Mouse (Mus musculus) cerebellum, postnatal 25 days (tissue): ENCODE measurements around the gene Hcrtr2.
A peak's percentile ranks its signal among the peaks of the same experiment; 100 is the strongest.

Experiments
- DNase-seq, 2 experiments: peaks; one replicate each; pipeline ENCODE4 v3.0.0; 2021; ENCODE audit warnings: mixed read lengths in 2 of 2

The Hcrtr2 gene

GRCm38 (mm10) chr9:76323756-76324155 is at the start of gene Hcrtr2:
TSS of gene Hcrtr2 (minus strand) at chr9:76323856.
- DNase-seq, result no peak

GRCm38 (mm10) chr9:76364874-76365273 is 41.2 kb upstream of the Hcrtr2 start:
- no peak for DNase-seq

- DNase-seq, result no peak
Observed at GRCm38 (mm10) chr9:76360374-76360773, 36.7 kb upstream of the Hcrtr2 start.

DNA sequence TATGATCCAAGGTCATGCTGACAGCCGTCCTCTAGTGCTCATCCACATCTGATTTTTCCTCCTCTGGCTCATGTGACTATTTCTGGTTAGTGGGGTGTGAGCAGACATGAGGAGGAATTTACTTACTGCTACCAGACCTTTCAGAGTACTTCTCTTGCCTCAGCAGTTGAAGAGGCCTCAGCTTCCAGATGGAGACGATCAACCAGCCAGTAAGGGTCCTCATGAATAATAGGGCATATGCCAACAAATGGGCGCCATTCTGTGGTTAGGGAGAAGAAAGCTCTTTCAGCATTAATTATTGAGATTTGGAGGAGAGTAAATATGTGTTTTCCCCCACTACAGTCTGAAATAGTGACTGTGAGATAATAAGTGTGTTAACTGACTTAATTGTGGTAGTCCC is 28.7 kb upstream of the Hcrtr2 start:
- DNase-seq, result no peak

DNA sequence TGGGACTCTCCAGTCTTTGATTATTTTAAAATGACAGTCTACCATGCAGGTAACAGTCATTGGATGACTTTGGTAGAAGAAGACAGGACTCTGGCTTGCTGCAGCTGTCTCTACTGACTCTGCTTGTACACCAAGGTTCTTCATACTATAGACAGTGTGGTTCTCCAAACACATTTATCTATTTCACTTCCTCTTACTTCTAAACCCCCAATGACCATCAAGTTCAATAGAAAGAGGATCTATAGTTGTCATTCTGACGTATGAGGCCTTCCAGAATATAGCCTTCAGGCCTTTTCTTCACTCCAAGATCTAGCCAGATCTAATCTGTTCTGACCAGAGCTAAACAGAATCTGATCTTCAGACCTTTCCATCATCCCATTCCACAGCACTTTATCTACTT is 23.6 kb upstream of the Hcrtr2 start:
- no peak for DNase-seq

DNA sequence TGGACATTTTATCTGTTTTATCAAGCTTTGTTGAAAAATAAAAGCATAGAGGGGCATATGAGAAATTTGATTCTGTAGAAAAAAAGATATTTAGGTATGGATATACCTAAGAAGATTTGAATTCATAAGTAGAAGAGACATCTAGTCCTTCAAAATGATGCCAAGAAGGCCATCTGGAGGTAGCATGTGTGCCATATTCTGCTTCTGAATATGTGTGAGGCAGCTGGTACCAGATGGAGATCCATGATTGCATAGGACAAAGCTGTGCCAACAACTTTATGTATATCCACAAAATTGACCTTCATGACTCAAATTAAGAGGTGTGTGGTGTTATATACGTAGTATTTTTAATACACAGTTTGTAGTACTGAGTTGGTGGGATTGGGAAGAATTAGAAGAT is 7.4 kb upstream of the Hcrtr2 start:
- peak; percentile 30 to 51 for DNase-seq

DNA sequence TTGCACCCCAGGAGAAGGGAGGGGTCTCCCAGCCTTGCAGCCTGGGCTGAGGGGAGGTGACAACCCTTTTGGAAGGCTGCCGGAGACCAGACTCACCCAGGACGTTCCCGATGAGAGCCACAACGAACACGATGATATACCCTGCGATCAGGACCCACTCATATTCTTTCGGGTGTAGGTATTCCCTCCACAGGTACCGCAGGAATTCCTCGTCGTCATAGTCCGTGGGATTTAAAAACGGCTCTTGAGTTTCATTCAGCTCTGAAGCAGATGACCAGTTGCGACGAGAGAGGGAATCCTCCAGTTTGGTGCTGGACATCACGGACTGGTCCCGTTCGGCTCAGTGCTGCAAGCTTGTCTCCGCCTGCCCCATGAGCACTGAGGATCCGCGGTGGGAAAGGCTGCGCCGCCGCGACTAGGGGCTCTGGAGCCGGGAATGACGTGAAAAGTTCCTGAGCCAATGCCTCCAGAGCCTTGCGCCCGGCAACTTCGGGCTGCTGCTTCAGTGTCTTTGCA is 412 bp downstream of the Hcrtr2 start:
- DNase-seq, result peak; percentile 36 to 51

DNA sequence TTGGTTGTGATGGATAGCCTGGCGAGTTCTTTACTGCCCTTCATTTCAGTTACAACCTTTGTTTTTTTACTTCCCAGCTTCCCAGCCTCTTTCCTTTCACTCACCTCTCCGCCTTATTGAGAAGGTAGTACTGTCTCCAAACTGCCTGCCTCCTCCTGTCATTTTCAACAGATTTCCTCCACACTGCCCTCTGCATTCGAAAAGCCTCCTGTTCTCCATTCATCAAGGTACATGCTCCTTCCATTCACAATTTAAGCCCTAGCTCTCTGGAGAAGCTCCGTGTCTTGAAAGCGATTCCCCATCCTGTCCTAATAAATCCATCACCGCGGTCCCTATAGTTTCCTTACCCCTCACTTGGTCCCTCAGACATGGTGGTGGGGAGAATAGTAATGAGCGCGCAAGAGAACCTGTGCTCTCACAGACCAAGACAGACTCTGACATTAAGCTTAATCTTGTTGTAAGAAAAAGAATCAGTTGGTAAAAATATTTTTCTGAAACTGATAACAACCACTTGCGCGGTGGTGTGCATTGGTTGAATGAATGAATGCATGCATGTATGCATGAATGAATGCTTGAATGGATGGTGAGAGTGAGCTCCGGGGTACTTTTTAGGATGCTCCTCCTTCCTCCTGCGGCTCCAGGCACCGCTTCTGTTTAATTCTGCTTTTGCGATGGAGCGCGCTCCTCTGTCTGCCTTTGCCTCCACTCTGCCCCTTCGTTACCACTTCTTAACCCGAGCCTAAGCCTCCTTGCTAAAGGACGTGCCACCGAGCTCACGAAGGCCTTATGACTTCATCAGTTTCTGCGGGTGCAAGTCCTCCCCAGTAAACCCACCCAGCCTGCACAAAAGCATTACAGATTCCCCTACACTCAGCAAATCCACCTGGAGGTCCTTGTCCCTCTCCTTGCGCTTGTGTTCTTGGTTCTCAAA is 1.3 kb downstream of the Hcrtr2 start:
- DNase-seq, result peak; percentile 12 to 22

DNA sequence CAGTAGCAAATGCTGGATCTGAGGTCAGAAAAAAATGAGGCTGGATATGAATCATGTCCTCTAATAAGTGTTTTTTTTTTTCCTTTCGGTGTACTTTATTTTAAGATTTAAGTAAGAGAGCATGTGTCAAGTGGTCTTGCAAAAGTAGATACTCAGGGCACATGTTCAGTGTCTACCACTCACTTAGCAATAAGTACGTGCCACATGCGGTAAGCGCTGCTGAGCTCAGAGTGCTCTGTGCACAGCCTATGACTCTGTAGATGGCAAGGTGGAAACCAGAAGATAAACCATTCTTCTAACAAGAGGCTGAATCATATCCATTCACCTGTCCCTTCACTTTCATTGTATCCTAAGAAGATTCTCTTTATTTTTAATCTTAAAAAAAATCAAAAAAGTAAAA is 2.1 kb downstream of the Hcrtr2 start:
- DNase-seq, result no peak

DNA sequence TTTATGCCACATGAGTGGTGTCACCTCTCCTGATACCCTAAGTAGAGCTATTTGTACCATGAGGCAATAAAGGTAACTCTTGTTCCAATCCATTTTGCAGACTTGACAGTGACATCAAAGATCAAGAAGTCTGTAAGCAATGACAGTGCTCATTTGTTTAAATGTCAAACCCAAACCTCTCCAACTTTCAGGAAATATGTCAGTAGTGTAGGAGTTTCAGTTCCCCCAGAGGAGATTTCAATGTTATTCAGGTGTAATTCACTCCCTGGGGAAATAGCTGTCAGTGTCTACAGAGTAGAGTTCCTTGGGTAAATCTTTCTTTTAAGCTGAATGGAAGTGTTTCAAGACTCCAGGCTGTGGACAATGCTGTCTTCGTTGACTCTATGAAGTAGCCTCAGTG is 2.9 kb downstream of the Hcrtr2 start:
- DNase-seq, result no peak

DNA sequence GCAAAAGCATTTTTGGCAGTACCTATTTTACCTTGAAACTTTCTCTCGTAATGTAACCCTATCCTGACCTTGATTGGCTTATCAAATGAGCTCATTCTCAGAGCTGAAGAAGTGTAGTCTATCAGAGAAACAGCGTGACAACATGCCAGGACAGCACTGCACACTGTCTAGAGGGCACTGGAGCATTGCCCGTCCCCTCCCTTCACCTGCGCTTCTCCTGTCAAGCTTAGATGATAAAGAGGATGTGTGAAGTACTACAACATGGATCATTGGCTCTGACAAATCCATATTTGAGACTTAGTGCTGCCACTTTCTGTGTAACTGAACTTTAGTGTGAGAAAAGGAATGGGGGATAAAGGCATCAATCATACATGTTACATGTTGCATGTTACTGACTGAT is 5.4 kb downstream of the Hcrtr2 start:
- DNase-seq, result no peak

GRCm38 (mm10) chr9:76315096-76315495 is 8.6 kb downstream of the Hcrtr2 start:
- no peak for DNase-seq

GRCm38 (mm10) chr9:76313921-76314320 is 9.7 kb downstream of the Hcrtr2 start:
- DNase-seq, result no peak

- no peak for DNase-seq
Observed at GRCm38 (mm10) chr9:76312221-76312620, 11.4 kb downstream of the Hcrtr2 start.

DNA sequence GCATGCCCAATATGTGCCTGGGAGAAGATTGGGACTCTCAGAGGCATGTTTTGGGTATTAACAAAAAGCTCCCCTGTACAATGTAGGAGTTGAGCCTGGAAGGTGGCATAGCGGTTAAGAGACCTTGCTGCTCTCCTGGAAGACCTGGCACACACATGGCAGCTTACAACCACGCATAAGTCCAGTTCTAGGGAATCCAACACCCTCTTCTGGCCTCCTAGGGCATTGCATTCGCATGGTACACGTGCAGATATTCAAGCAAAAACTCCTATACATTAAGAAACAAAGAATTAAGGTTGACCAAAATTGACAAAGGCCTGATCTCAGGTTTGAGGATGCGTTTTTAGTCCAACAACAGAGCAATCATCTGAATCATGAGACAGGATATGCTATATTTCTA is 32.3 kb downstream of the Hcrtr2 start:
- no peak for DNase-seq

GRCm38 (mm10) chr9:76270886-76271285 is 52.8 kb downstream of the Hcrtr2 start:
- DNase-seq, result no peak

DNA sequence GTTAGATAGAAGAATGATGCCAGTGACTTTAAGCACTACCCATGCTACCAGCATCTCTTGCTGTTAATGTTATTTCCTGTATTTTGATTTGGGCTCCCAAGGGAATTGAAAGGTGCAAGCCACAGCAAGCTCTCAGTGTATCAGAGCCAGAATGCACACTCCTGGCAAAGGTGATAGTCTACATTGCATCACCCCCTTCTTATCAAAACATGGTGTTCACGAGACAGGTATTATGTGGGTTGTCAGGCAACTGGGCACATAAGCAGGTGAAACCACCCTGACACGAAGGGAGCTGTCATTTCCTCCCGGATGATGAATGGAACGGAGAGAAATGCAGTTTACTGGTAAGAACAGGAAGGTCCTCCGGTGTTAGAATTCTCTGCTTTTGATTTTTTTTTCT is 65.9 kb downstream of the Hcrtr2 start:
- DNase-seq, result no peak

DNA sequence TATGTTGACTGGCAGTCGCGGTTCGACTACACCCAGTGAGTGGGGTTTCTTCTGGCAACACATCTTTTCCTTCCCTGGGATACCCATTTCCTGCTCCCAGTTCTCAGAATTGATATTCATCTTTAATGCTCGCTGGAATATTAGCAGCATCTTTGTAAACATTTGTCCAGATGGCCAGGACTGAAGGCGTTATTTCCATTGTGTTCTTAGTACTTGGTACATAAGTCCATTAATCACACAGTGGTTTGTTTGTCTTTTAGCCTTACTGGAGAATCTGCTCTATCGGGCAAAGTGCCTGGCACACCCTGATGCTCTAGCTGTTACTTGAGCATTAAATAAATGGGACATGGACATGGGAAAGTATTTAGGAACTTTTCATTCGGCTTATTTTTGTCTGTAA is 71.1 kb downstream of the Hcrtr2 start:
- no peak for DNase-seq

DNA sequence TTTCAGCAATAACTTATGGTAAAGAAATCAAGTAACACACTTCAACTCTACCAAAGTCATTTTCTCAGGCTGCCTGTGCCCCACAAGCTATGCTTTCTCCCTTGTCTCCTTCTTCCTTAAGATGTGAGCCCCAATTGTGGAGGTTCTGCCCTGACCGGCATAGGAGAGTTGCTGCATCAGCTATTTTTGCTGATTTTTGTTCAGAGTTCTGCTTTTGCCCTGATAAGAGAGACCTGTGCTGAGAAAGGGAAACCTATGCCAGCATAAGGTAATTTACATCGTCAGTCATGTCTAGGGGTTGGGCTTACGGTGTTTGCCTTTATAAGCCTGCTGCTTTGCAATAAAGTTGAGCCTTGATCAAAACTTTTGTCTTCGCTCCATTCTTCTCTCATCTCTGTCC is 71.5 kb downstream of the Hcrtr2 start:
- DNase-seq, result no peak

DNA sequence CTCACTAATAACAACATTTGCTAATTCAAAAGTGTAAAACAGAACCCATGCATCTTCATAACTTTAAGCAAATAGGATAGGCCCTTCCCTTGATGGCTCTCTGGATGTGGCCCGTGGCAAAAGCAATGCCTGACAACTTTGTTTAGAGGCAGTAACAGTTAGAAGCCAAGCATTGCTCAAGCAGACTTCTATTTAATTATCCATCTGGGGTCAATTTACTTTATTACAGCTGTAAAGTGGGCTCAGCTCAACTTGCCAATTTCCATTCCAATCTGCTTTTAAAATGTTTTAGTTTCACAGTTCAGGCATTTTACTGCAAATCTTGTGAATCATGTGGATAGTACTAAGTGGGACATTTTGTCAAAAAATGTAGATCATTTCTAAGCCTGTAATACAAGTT is 81.3 kb downstream of the Hcrtr2 start:
- DNase-seq, result no peak

DNA sequence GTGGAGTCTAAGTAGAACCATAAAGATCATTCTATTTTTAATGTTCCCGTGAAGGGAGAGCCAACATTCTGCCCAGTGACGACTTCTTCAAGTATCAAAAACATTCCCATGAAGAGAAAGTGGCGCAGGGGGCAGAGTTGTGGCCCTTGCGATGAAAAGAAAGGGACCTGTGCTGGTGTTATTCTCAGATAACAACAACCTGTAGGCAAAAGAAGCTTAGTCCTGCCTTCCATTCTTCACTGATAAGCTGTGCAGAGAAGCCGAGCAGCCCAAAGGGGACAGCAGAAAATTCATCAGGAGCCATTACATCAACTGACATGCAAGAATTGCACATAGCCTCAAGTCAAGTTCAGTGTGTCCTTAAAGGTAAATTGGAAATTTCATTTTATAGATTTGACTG is 85.7 kb downstream of the Hcrtr2 start:
- no peak for DNase-seq

DNA sequence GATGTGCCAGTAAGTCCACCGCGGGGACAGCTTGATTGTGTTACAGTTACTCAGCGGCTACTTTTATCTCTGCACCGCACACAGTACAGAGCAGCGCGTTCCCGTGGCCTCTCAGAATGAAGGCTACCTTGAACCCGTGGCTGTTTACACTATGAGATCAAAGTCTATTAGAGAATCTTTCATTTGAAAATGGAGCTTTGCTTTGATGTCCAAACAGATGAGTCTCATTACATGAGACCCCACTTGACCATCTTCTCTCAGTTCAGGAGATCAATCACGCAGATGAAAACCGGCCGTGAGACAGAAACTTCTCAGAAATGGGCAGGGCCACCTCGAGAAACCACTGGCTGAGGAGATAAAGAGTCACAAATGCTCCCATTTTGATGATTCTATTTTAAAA is 86.4 kb downstream of the Hcrtr2 start:
- DNase-seq, result no peak

DNA sequence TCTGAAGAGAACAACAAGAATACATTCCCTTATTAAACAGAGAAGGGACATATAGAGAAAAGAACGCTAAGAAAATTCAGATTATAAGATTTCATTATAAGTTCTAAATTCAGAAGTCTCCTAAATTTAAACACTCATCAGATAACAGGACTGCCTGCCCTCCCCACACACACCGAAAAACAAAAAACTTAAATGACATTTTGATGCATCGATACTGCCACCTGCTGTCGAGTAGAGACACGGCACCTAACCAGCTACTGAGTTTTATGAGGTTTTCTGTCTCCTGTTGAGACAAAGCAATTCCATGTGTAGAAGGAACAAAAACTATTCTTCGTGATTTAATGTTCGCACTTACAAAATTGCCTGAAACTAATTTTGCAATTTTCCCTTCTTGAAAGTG is 87.0 kb downstream of the Hcrtr2 start:
- peak; percentile 60 to 77 for DNase-seq

- DNase-seq, result peak; percentile 7 to 16
Observed at GRCm38 (mm10) chr9:76235945-76236503, 87.6 kb downstream of the Hcrtr2 start.
